Mouse (Mus musculus) MEL (cell line): ENCODE results near the gene Cdkl5. TPM values are rescaled to one million over a fixed set of nuclear protein-coding genes. Genes with fewer than 3 reads are reported as not detected.

Experiments used
- DNase-seq: peaks from one replicate; pipeline ENCODE4 v3.0.0; 2011; ENCODE audit warnings: low read depth, low spot score
- H3K27ac ChIP-seq: 2 replicates; pipeline ENCODE4 v1.5.1; 2012; ENCODE audit warnings: low read depth, mild to moderate bottlenecking, control low read depth, low read length, moderate library complexity; ENCODE audit not compliant: control insufficient read depth
- H3K27me3 ChIP-seq, 2 experiments: fragments of 150-350 bp in 1 of 2; sonication (generic) in 1 of 2; 2 replicates each; pipeline ENCODE4 v1.6.1; 2012; ENCODE audit warnings: low read length in 2 of 2, mild to moderate bottlenecking in 2 of 2, improper control_type of control experiment in 1 of 2, moderate library complexity in 1 of 2; ENCODE audit not compliant: insufficient read depth in 2 of 2, control insufficient read depth in 1 of 2
- H3K36me3 ChIP-seq, 2 experiments: 2 replicates each; pipeline ENCODE4 v1.6.1; 2012 to 2014; ENCODE audit warnings: low read length in 2 of 2, improper control_type of control experiment in 1 of 2, inconsistent platforms in 1 of 2, mild to moderate bottlenecking in 1 of 2; ENCODE audit not compliant: insufficient read depth in 2 of 2, control insufficient read depth in 1 of 2
- H3K4me1 ChIP-seq, 2 experiments: fragments of 150-350 bp in 1 of 2; sonication (generic) in 1 of 2; 2 replicates each; pipeline ENCODE4 v1.6.1; 2012; ENCODE audit warnings: low read length in 2 of 2, improper control_type of control experiment in 1 of 2, mild to moderate bottlenecking in 1 of 2; ENCODE audit not compliant: insufficient read depth in 2 of 2, control insufficient read depth in 1 of 2
- H3K4me3 ChIP-seq, 2 experiments: fragments of 150-350 bp in 1 of 2; sonication (generic) in 1 of 2; 2 replicates each; pipeline ENCODE4 v1.5.1; 2012; ENCODE audit warnings: low read depth in 2 of 2, low read length in 2 of 2, mild to moderate bottlenecking in 2 of 2, moderate library complexity in 2 of 2, control low read depth in 1 of 2, improper control_type of control experiment in 1 of 2; ENCODE audit not compliant: control insufficient read depth in 1 of 2, insufficient read depth in 1 of 2
- H3K79me2 ChIP-seq: 2 replicates; pipeline ENCODE4 v1.6.1; 2012; ENCODE audit warnings: mild to moderate bottlenecking, low read length, moderate library complexity; ENCODE audit not compliant: control insufficient read depth, poor library complexity, insufficient read depth
- H3K9ac ChIP-seq: 2 replicates; pipeline ENCODE4 v1.6.1; 2012; ENCODE audit warnings: low read depth, mild to moderate bottlenecking, control low read depth, low read length, moderate library complexity; ENCODE audit not compliant: control insufficient read depth, poor library complexity, severe bottlenecking
- H3K9me3 ChIP-seq: fragments of 150-350 bp; sonication (generic); replicated peaks from 2 replicates; pipeline ENCODE4 v1.6.1; 2012; ENCODE audit warnings: mild to moderate bottlenecking, low read length, improper control_type of control experiment, moderate library complexity; ENCODE audit not compliant: insufficient read depth
- HCFC1 ChIP-seq: IDR thresholded peaks from 2 replicates; pipeline ENCODE4 v1.6.1; 2012; ENCODE audit warnings: low read depth, mild to moderate bottlenecking, inconsistent platforms, low read length, improper control_type of control experiment, moderate library complexity
- JUND ChIP-seq: IDR thresholded peaks from 2 replicates; pipeline ENCODE4 v1.6.1; 2011; ENCODE audit warnings: low read depth, mild to moderate bottlenecking, improper control_type of control experiment, low read length
- POLR2AphosphoS2 ChIP-seq: IDR thresholded peaks from 2 replicates; pipeline ENCODE4 v1.6.1; 2011; ENCODE audit warnings: low read length, improper control_type of control experiment
- polyA plus RNA-seq, 2 experiments: library from polyadenylated mRNA; stranded (reverse) in 1 of 2; unstranded in 1 of 2; fragments of >175 nt in 1 of 2; fragments of >200 nt in 1 of 2; gene quantifications; 2 replicates each; pipeline versions ENCODE4 v1.2.1 to v1.2.4; 2012; ENCODE audit warnings: low replicate concordance in 2 of 2, low read depth in 1 of 2; ENCODE audit not compliant: insufficient read length in 2 of 2, insufficient read depth in 1 of 2, missing spikeins in 1 of 2
- total RNA-seq: library from RNA; depleted of rRNA; stranded (reverse); fragments of 300-350 nt; gene quantifications from 2 replicates; pipeline ENCODE4 v1.2.3, GENCODE M21; 2012; rRNA removed

Cdkl5 gene
- total and polyA plus RNA-seq, 3 experiments, result 1.7 to 2.8 TPM; not detected in 1

DNA sequence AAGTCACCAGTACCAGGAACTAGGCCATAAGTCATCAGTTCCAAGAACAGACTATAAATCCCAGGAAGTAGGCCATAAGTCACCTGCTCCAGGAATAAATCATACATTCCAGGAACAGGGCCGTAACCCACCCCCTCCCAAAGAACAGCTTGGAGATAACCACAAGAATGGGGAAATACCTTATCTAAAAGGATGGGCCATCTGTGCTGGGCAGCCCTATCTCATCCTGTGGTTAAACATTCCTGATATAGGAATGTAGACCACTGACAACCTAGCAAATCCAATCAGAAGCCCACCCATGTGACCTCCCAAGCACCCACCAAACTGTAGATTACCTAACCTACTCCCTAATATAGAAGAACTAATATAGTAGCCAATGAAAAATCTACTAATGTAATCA is 249.1 kb downstream of the Cdkl5 start (continued):
- no peak for TF ChIP-seq JUND

DNA sequence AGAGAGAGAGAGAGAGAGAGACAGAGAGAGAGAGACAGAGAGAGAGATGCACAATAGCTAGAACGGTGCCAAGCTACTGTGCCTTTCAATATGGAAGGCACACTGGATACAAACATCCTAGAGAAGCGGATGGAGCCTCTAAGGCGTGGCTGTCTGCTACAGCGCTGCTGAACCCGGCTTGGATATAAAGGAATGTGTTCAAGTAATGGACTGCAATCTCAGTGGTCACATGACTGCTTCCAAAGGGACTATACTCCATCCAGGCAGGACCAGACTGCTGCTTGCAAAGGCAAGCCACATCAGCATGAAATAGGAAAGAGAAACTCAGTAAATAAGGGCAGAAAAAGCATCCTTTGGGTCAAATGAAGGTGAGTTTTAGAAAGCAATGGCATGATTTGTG is 258.9 kb downstream of the Cdkl5 start, which contains the start of gene Ppef1:
Gene Ppef1 (minus strand): TSS at position 116 of the 400 bp plus-strand sequence.
- no peak within 1 kb of the TSS for H3K4me3 ChIP-seq
- TF ChIP-seq POLR2AphosphoS2 (no peak), HCFC1 (no peak)
- peaks cover 4 to 6% of the 10 kb centered on the region in 2 experiments; a peak in 2 of 4 replicates for H3K4me1 ChIP-seq
- no peak within 1 kb of the TSS for H3K27ac ChIP-seq
- no peaks in the 10 kb centered on the region for H3K79me2 ChIP-seq
- no peak within 1 kb of the TSS for H3K9ac ChIP-seq
- H3K36me3 ChIP-seq, result no peaks in the 10 kb centered on the region
- H3K27me3 ChIP-seq, result no peaks in the 10 kb centered on the region
- H3K9me3 ChIP-seq, result no peaks in the 10 kb centered on the region
- no peak for DNase-seq

Other genes with a start within 250 kb of the Cdkl5 start
- not detected in 2 replicates for gene Rs1, start 226.7 kb downstream of the Cdkl5 start, total RNA-seq
- under 1 TPM in 1 of 2 experiments, not detected in 1; 0.03 TPM for gene Rs1, start 226.7 kb downstream of the Cdkl5 start, polyA plus RNA-seq
- 0.12 TPM in 1 of 2 replicates, not detected in the other for gene Gja6, start 87.7 kb downstream of the Cdkl5 start, total RNA-seq
- gene Gja6, start 87.7 kb downstream of the Cdkl5 start, polyA plus RNA-seq, result under 1 TPM in 1 of 2 experiments, not detected in 1; 0.10 TPM
- not detected in 2 replicates for gene Scml2, start 122.5 kb upstream of the Cdkl5 start, total RNA-seq
- gene Scml2, start 122.5 kb upstream of the Cdkl5 start, polyA plus RNA-seq, result not detected